Mouse (Mus musculus) lung, adult 2 months (tissue): ENCODE results near the gene Stx4a.

Source experiments
- CTCF ChIP-seq: fragments of 200-500 bp; IDR thresholded peaks from 2 replicates; pipeline ENCODE4 v1.5.1; 2011; ENCODE audit warnings: mild to moderate bottlenecking, low read length, control low read depth; ENCODE audit not compliant: insufficient read depth
- POLR2A ChIP-seq: fragments of 200-500 bp; IDR thresholded peaks from 2 replicates; pipeline ENCODE4 v1.6.1; 2011; ENCODE audit warnings: low read depth, mild to moderate bottlenecking, control low read depth, low read length, borderline replicate concordance; ENCODE audit errors: extremely low read depth

GRCm38 (mm10) chr7:127850906-127851305 lies 26.8 kb downstream of the Stx4a start:
- TF ChIP-seq CTCF (no peak), POLR2A (no peak)
